Mouse (Mus musculus): ENCODE data around the gene Fam98b.

Gene Fam98b

DNA sequence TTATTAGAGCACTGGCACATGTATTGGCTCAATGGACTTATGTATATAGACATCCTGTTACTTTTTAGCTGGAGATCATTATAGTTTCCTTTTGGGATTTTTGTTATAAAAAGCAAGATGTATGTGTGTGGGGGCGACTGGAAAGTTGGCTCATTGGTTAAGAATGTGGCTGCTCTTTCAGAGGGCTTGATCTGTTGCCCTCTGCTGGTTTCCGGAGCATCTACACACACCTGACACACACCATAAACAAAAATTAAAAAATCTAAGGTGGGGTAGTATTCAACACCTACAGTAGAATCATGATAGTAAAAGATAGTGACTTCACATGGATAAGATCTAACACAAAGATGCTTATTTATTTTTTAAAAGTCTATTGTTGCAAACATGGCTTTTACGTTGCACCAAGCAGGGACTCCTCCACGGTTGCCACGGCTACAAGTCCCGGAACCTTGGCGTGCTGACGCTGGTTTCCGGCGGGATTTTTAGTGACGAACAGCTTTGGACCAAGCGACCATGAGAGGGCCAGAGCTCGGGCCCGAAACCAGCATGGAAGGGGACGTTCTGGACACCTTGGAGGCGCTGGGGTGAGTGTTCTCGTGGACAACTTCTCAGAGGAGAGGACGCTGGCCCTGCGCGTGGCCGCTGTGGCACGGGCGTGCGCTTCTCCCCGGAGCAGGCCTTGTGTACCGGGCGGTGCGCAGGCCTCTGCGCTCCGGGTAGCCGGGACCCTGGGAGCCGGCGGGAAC, at the start of gene Fam98b:
Gene Fam98b, plus strand, starts transcription at position 485 of the 746 bp plus-strand sequence.
- peak; percentile 90 for DNase-seq (ENCODE audit: low spot score)

DNA sequence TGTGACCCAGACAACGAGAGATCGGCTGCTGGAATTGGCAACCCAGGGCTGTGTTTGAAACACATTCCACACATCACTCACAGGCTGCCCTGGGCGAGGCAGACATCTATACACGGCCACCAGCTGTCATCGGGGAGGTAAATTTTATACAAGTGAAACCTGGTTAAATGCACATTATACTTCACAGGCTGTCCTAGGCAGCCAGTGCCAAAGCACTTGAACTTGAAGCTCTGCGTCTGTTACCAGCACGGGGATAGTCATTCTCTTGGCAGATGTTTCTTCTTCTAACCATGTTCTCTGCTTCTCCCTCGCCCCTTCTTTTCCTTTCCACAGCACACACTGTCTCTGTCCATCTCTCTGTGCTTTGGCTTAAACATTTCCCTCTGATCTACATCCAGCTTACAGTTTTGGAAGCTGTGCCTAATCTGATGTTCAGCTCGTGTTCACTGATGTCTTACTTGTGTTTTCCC, 48.6 kb upstream of the Fam98b start:
- DNase-seq (ENCODE audit: low spot score): no peak

DNA sequence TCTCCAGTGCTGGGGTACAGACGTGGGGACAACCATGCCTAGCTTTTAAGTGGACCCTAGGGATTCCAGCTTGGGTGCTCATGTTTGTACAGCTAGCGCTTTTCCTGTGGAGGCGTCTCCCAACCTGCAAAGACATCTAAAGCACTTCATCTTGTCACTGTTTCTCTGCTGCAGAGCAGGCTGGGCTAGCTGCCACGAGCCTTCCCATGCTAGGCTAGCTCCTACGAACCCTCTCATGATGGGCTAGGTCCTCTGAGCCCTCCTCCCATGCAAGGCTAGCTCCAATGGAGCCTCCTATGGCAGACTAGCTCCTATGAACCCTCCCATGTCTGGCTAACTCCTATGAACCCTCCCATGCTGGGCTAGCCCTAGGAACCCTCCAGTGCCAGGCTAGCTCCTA, 46.2 kb upstream of the Fam98b start:
- no peak for DNase-seq (ENCODE audit: low spot score)

DNA sequence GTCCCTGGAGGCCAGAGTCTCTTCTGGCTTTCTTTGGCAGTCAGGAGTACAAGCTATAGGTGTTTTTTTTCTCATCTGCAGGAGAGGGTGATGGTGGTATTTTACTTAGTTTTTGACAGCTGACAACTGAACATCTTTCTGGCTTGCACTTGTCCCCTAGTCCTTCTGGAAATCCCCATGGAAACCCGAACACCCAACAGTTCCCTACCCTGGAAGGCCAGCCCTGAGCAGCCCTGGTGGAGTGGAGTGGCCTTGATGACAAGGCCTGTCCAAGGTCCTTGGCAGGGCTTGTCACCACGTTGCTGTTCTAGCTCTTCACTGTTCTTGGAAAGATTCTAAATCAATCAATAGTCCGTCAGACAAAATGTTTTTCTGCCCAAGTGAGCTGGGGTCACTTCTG, 45.0 kb upstream of the Fam98b start:
- DNase-seq (ENCODE audit: low spot score): peak; percentile 32

DNA sequence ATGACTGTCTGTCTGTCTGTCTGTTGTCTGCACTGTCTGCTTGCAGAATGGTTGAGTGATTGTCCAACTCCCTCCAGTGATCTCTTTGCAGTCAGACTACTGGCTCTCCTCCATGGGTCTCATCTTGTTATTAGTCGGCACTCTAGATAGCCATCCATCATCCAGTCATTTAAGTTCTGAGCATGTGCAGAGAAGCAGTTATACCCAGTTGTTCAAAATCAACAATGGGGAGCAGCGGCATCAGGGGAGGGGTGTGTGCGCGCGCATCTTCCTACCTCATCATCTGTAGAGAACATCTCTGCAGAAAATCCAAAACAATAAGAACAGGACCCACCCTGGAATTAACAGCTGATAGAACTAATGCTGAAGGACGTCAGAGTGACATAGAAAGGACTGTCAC, 44.5 kb upstream of the Fam98b start:
- DNase-seq (ENCODE audit: low spot score): no peak

DNA sequence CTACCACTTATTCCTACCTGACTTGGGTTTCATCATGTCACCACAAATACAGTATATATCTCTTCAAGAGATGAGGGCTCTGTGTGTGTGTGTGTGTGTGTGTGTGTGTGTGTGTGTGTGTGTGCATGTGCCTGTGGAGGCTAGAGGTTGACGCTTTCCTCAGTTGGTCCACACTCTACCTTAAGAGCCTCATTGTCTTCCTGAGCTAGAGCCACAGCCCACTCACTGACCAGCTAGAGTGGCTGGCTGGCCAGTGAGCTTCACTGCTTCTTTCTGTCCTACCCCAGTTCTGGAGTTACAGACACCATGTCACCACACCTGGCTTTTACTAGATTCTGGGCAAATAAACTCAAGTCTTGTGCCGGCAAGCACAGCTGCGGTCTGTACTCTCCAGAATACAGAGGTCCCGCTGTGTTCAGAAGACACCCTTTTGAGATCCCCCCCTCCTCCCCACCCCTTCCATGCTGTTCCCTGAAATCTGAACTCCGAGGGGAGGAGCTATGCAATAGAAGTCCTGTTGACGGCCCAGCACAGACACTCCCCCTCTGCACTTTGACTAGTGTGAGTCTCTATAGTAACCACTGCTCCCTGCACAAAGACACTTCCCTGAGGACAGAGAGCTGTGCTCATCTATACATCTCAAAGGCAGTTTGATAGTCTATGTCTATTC, 39.0 kb upstream of the Fam98b start:
- DNase-seq (ENCODE audit: low spot score): peak; percentile 19

DNA sequence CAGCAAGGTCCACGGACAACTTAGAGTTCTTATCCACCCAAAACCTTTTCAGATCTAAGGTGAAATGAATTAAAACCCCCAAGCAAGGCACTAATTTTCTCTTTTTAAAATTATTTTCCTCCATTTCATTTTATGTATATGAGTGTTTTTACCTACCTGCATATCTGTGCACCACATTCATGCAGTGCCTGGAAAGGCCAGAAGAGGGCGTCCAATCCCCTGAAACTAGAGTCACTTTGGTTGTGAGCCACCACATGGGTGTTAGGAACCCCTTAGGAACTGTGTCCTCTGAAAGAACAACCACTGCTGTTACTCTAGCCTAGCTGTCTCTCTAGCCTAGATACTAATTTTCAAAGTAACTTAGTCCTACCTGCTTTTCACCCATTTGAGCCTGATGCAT, 33.4 kb upstream of the Fam98b start:
- no peak for DNase-seq (ENCODE audit: low spot score)

DNA sequence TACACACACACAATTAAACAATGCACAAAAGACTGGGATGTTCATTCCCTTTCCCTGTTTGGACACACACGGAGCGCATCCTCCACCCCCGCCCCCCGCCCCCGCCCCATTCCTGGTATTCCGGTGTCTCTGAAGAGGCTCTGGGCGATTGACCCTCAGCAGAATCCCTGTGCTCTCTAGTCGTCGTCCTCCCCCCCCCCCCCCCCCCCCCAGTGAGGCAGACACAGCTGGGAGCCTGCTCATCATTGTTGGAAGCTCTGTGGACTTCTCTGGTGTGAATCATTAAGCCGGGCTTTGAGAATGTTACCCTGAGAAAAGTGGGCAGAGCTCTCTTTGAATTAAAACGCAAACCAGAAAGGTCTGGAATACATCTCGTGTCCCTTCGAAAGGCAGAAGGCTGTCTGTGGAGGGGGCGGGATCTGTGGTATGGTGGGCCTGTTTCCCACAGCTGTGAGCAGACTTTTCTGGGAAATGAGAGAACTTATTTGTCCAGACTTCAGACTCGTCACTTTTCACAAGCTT, 31.8 kb upstream of the Fam98b start:
- DNase-seq (ENCODE audit: low spot score): no peak

DNA sequence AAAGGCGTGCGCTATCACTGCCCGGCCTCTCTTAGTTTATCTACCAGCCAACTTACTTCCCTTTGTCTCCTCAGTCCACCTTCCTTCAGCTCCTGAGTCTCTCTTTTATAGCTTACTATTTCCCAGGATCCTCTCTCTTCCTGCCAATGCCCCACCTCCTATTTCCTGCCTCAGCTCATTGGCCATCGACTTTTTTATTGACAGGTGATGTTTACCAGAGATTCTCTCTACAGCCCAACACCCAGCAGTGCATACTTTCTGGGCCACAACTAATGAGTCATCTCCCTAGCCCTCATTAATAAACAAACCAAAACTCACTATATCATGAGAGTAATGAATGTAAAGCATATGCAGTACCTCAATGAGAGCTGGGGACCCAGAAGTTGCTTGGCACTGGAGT, 30.0 kb upstream of the Fam98b start:
- DNase-seq (ENCODE audit: low spot score): no peak

DNA sequence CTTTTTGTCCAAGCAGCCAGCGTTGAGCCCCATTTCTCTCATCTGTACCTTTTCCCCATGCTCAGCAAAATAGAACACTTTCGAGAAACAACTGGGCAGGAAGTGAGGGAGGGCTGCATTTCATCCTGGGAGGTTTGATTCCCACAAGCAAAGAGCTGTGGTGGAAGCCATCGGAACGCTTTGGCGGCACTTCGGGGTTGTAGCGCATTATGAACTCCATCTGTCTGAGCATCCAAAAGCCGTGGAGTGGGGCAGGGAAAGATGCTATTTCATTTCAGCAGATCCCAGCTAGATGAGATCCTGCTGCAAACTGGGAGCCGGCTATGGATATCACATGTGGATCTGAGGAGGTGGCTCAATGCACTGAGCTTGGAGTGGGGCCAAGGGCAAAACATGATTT, 26.9 kb upstream of the Fam98b start:
- no peak for DNase-seq (ENCODE audit: low spot score)

DNA sequence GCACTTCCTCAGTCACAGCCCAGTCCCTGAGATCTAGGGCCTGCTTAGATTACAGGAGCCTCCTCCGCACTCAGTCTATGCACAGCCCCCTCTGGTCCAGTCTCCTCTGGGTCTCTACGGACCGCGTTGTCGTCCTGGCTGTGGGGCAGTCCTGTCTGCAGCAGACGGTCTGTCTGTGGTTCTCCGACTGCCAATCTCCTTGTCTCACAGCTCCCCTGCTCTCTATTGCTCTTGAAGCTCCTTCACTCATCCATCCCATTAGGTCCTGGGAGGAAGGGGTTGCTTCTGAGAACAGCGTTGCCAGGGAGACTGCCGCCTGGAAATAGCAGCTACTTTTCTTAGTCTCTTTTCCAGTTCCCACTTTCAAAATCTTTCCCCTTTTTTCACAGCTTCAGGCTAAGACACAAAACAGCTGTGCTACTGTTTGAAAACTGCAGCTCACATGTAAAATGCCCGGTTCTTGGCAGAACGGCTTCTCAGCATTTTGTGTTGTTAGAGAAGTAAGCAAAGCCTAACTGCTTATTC, 20.9 kb upstream of the Fam98b start:
- DNase-seq (ENCODE audit: low spot score): no peak

DNA sequence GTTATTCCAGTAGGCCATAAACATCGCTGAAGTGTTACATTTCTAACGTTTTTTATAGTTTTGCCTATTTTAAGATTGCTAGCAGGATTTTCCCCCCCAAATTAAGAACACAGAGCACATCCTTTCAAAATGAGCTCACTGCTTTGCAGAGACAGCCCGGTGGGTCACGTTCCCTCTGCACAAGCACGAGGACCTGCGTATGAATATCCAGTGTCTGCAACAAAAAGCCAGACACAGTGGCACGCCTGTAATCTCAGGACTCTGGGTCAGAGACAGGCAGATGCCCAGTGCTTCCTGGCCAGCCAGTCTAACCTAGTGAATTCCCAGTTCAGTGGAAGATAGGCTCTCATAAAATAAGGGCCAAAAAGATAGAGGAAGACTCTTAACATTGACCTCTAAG, 19.3 kb upstream of the Fam98b start:
- DNase-seq (ENCODE audit: low spot score): no peak

DNA sequence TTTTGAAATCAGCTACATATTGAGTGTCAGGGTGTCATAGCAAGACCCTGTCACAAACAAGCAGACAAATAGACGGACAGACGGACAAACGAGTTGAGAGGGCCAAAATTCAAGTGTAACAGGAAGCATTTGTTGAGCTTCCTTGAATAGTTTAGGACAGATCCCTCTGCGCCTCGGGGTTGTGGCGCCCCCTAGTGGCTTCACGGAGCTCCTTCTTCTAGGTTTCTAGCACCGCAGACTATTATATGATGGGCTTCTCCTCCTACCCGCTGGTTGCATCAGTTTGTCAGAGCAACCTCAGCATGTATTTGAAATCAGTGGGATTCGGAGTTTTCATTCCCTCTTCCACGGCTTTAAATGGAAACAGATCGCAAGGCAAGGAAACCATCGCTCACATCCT, 18.3 kb upstream of the Fam98b start:
- DNase-seq (ENCODE audit: low spot score): peak; percentile 81

DNA sequence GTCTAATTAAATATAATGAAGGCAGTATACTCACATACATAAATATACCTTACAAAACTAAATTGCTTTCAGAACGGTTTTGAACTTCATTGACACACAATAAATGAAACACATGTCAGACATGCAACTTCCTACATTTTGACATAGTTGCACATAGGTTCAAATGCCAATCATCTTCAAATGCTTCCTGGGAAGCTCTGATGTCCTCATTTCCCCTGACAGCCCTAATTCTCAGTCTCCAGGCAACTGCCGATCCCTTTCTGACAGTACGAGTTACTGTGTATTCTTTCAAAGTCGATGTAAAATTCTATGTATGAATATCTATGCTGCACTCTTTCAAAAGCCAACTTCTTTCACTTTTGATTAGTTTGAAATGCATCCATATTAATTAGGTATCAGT, 7.6 kb upstream of the Fam98b start:
- no peak for DNase-seq (ENCODE audit: low spot score)

DNA sequence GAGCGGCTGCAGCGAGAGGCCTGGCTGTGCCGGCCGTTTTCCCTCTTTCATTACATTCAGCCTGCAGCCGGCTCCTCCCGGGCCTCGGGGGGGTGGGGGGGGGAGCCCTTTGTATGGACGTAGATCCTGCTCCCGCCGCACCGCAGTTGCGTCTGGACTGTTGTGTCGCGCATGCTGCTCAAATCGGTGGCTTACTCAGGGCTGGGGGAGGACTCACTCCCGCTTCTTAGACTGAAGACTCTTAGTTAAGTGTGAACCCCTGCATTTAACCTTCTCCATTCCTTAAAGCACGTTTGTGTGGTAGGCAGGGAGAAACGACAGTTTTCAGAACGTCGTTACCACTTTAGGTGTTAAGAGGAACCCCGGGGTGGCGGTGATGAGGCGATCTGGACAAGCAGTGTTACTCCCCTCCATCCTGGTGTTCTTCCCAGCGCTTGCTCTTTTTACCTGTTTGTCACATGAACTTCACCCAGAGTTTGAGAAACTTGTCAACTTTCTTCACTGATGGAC, 517 bp downstream of the Fam98b start:
- DNase-seq (ENCODE audit: low spot score): no peak

DNA sequence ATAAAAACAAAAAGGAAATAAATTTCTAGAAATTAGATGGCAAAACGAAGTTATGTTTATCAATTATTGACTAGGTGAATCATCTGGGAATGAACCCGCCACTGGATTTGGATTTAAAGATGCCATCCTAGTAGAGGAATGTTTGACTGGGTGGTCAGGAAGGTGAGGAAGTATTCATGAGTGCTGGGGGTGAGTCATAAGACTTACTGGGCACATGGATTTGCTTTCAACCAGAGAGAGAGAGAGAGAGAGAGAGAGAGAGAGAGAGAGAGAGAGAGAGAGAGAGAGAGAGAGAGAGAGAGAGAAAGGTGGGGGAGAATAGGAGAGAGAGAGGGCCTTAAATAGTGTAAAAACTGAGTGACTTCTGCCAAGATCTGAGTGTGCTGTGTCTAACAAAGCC, 5.9 kb downstream of the Fam98b start:
- no peak for DNase-seq (ENCODE audit: low spot score)

DNA sequence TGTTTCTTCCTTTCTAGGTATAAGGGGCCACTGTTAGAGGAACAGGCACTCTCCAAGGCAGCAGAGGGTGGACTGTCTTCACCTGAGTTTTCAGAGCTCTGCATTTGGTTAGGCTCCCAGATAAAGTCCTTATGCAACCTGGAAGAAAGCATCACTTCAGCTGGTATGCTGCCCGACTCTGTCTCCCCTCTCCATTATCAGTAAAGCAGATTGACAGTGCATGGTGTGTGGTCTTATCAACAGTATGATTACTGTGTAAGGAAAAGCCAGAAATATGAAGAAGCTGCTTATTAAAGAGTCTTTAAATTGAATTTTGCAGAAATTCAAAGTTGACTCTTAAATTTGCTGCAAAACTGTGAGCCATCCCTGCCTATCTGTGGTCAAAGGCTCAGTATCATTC, 8.1 kb downstream of the Fam98b start:
- DNase-seq (ENCODE audit: low spot score): no peak

DNA sequence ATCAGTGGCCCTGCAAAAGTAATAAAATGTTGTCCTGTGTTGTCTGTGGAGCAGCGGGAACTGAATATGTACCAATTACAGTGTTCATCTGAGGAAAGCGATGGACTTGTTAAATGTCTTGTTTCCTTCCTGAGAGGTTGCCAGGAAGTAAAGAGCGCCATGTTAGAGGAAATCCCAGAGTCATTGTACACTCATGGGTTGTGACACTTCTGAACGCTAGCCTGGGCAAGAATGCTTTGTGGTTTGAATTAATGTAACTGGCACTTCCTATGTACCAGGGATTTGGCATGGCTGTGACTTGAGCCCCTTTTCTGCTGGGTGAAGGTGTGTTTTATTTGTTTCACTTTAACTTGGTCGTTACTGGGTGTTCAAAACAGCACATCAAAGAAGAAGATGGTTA, 12.6 kb downstream of the Fam98b start:
- DNase-seq (ENCODE audit: low spot score): no peak

DNA sequence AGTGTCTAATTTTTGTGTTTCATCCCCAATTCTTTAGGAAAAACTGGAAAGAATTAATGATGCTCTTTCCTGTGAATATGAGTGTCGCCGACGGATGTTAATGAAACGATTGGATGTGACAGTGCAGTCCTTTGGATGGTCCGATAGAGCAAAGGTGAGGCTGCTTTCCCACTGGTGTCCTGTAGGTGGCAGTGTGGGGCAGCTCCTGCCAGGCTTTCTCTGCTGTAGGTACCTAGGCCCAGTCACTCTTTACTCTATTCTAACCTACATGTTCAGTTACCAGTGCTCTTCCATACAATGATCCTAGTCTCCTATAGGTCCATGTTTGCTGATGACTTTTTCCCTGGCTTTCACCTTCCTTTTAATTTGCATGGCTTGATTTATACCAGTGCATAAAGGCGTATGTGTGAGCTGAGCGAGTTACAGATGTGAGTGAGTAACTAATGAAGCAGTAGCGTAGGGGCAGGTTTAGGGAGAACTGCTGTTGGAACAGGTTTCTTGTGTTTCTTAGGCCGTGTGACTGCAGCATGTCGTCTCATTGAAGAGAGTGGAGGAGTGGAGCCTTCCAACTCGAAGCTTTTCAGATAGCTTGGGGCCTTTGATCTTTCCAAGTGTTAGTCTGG, 14.4 kb downstream of the Fam98b start:
- peak; percentile 63 for DNase-seq (ENCODE audit: low spot score)

DNA sequence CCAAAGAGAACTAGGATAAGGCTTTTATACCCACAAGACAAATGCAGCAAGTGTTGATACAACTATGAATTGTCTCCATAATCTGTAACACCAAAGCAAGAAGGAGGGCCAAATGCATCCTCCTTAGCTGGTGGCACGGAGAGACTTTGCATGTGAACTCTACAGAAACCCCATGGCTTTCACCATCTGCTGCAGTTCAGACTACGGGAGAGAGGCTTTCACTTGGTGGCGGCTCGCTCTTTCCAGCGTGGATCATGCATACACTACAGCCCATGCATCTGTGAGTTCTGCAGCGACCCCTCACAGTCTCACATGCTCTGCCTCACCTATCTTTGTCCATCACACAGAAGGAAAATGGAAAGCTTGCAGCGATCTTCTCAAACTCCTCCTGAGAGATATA, 38.8 kb downstream of the Fam98b start:
- DNase-seq (ENCODE audit: low spot score): no peak

DNA sequence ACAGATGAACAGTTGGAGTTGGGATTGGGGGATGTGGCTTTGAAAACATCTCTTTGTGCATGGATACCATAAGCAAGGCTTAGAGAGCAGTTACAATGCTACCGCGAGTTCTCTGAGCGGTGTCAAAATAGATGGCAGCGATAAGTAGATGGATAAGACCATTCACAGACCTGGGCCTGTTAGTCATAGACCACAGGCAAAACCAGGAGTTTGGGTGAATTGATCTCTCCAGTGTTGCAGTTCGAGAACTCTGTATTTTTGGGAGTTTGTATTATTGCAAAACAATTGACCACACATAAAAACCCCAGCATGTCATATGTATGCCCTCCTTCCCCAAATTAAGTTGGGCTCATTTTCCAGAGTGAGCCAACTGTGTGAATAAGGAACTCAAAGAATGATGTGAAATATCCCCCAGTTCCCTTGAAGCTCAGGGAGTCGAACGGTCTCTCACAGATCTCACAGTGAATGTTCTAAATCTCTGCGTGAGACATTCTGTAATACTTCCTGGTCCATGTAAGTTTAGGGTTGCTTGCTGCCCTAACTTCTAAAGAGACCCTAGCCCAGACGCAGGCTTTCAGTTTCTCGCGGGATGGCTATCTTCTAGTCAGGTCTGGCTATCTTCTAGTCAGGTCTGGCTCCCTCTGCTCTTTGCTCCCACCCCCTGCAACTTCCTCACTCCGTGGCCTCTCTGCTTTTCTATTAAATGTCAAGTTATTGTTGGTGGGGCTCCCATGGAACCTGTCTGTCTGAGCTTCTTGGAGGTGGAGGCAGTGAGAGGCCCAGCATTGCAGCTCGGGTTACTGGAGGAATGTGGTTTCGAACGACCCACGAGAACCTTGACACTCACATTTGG, 50.3 kb downstream of the Fam98b start:
- no peak for DNase-seq (ENCODE audit: low spot score)

Data from ovary, postnatal 36 days (tissue).